Mouse (Mus musculus) liver (tissue): ENCODE measurements at regions not wholly inside any gene's neighbourhood (a gene's known extent, or its start where the extent isn't known, plus 50 kb on each side); places are given as distances from the start of the nearest gene placed in this dataset.

ENCODE experiments used
- DNase-seq: peaks from one replicate; pipeline ENCODE4 v3.0.0-alpha.2; 2020; ENCODE audit warnings: mixed read lengths

DNA sequence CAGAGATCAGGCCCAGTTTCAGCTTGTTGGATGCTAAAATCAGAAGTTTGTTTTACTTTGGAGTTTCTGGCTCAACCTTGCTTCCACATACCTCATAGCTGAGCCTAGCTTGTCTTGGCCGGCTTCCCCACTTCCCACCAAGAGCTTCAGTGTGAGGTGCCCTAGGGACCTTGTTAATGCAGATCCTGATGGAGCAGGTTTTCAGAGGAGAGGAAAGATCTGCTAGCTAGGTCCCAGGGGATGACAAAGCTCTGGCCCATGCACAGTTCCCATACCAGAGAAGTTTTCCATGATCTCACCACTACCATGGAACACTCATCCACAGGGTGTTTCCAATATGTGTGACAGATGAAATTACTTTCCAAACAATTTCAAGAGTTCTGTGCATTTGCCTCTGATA is 131.9 kb upstream of the Stac start:
- no peak for DNase-seq

DNA sequence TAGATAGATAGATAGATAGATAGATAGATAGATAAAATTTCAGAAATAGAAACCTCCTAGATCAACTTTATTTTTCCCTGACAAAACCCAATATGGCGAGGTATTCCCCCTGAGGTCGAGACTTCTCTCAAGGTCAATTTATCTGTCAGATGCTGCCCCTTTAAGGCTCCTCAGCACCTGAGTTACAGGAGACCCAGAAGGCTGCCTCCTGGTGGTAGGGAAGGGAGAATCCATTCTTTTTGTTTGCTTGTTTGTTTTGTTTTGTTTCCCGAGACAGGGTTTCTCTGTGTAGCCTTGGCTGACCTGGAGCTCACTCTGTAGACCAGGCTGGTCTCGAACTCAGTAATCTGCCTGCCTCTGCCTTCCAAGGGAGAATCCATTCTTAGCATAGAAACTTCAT is 127.3 kb upstream of the Stac start:
- DNase-seq: no peak

DNA sequence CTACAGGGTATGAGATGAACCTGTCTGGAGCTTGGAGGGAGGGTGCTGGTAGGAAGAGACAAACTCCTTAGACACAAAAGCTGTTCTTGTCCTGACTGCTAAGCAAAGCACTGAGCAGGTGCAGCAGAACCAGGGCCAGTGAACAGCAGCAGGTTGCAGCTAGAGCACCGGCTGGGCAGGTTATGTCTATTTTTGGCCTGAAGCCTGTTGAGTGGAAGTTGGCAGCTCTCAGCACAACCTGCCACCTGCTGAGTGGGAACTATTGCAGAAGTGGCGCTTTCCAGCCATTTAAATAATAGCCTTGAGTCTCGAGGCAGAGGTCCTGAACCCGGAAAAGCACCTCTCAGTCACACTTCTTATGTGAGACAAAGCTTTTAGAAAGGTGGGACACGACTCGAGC is 114.8 kb upstream of the Stac start:
- no peak for DNase-seq

DNA sequence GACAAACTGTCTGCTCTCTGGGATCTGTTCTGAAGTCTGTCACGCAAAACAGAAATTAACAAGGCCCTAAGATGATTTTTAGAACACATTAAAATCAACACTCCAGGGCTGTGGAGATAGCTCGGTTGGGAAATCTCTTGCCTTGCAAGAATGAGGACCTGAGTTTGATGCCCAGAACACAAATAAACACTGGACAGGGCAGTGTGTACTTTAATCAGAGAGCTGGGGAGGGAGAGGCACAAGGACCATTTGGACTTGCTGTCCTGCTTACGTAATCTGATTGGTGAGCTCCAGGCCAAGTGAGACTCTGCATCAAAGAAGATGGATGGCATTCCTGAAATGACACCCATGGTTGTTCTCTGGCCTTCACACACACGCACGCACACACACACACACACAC is 111.2 kb upstream of the Stac start:
- DNase-seq: no peak

DNA sequence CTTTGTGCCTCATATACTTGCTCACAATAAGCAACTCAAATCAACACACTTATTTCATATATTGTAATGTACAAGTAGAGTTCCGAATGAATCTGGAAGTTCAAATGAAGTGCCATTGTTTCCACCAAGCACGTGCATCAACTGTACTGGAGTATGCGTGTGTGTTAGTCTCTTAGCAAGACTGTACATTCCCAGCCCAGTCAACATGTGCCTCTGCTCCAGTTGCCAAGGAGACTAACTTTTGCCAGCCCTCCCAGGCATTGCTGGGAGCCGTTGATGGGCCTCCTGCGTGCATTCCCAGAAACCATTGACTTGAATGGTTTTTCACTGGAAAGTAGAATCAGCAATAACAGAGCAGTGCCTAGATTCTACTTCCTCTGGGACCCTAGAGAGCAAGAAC is 110.7 kb upstream of the Stac start:
- no peak for DNase-seq

DNA sequence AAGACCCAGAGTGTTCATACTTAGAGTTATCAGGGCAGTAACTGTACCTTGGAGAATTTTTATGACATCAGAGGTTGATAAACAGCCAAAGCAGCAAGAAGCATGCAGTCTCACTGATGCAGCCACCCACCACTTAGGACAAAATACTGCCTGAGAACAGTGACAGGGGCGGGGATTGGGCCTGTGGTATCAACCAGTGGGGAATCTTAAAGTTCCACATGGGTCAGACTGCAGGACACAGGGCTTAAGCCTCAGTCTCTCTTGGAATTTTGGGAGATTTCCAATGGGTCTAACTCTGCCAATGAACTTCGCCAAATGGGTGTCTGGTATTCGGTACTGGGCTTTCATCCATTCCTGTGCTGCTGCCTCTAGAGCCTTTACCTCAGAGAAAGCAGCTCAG is 88.8 kb upstream of the Stac start:
- DNase-seq: no peak

DNA sequence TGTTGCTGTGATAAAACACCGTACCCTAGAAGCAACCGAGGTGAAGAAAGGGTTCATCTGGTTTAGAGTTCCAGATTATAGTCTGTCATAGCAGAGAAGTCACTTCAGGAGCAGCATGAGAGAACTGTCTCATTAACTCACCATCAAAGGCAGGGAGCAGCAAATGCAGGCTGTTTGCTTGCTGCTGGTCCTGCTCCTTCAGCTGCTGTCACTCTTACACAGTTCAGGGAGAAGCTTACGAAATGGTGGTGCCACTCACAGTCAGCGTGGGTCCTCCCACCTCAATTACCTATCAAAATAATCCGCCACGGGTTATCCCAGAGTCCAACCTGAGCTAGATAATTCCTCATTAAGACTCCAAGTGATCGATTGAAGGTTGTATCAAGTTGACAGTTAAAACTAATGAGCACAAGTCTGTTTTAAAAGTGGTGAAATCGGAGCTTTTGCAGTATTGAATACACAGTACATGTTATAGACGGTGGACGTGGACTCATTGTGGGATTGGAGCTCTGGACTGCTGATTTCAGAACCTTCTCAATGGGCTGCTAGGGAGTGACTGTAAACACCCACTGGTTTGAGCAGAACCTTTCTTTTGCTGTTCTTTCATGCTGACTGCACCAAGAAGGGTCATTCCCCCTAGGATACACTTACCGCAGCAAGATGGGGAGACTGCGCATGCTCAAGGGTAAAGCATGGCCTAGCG is 87.4 kb upstream of the Stac start:
- no peak for DNase-seq

DNA sequence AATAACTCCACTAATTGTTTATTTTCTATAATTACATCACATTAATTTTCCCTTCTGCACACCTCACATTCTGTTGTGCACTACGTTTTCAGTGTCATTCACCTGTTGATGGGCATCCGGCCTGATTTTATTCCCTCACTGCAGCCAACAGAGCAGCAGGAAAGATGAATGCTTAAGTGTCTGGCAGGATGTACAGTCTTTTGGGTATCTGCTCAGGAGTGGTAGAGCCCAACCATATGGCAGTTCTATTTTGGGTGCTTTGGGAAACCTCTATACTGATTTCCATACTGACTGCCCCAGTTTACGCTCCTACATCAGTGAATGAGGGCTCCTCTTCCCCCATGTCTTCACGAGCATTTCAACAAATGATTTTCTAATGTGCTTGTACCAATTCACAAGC is 84.1 kb upstream of the Stac start:
- no peak for DNase-seq

DNA sequence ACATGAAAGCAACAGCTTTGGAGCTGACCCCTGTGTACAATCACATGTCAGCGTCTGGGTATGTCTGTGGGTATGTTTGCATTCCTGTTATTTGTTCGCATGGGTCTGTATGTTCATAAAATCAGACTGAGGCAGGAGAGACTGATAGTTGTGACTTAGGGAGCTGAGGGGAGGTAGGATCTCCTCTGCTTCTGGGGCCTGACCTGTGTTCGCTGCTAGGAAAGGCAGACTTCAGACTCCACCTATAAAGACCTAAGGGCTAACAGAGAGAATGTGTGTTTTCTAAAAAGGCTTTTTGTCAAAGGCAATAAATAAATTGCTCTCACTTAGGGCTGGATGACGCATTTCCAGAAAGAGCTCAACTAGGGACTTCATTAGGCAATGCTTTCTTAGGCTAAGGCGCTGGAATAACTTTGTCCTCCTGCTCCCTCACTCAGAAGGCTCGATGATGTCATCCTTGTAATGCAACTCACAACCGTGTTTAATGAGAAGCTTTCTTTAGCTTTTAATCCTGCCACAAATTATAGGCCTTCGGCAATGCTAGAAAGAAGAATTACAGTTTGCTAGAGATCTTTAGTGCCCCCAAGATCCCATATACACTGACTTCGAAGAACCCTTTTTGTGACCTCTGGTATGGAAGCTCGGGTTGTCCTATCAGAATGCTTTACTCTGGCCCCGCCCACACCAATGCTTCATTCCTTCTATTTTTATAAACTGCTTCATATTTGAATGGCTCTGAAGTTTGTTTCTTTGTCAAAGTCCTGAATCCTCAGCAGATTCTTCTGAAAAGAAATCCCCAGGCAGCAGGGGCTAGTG is 72.7 kb upstream of the Stac start:
- DNase-seq: no peak

DNA sequence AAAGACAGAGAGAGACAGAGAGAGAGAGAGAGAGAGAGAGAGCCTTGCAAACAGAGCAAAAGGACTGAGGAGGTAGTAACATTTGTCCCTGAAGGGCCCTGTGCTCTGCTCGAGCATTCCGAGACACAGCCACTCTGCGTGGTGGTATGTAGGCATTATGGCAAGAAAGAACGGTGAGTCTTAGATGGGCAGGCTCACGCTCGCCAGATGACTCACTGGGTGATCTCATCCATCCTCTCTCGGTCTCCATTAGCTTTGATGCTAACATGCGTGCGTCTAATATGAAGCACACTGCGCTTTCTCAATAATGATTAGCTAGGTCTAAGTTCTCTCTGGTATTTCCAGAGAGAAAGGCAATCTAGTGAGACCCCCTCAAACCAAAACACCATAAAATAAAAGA is 65.1 kb upstream of the Stac start:
- no peak for DNase-seq

DNA sequence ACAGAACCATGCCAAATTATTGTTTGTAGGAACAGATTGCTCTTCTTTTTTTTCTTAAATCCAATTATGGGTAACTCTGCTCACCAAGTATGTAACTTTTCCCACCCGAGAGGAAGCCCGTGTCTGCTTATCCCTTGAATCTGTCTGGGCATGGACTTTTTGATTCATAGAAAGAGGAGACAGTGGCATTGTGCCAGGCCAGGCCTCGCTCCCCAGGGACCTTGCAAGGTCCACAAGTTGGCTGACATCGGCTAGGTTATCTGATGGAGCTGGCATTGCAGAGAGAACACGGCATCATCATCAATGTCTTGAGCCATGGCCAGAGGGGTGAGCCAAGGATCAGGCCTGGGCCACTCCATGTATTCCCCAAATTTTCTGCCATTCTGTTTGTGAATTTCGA is 56.0 kb upstream of the Stac start:
- DNase-seq: no peak

DNA sequence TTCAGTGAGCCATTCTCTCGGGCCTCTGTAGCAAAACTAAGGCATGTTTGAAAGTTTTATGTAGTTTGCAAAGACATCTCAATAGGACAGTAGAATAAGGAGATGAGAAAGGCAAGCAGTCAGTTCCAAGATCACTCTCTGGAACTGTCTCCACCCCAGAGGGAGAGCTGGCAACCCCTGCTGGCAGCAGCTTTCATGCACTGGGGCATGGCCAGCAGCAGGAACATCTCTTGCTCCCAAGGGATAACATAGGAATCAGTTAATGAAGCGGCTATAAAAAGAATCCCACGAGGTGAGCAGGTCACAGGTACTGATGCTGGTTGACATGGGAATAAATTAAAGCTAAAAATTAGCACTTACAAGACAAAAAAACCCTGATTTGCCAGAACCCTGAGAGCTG is 55.1 kb upstream of the Stac start:
- DNase-seq: no peak
